Mouse (Mus musculus) lung, adult 2 months (tissue): ENCODE data around the gene Adam19.

ENCODE experiments used
- CTCF ChIP-seq: fragments of 200-500 bp; IDR thresholded peaks from 2 replicates; pipeline ENCODE4 v1.5.1; 2011; ENCODE audit warnings: mild to moderate bottlenecking, low read length, control low read depth; ENCODE audit not compliant: insufficient read depth
- POLR2A ChIP-seq: fragments of 200-500 bp; IDR thresholded peaks from 2 replicates; pipeline ENCODE4 v1.6.1; 2011; ENCODE audit warnings: low read depth, mild to moderate bottlenecking, control low read depth, low read length, borderline replicate concordance; ENCODE audit errors: extremely low read depth

DNA sequence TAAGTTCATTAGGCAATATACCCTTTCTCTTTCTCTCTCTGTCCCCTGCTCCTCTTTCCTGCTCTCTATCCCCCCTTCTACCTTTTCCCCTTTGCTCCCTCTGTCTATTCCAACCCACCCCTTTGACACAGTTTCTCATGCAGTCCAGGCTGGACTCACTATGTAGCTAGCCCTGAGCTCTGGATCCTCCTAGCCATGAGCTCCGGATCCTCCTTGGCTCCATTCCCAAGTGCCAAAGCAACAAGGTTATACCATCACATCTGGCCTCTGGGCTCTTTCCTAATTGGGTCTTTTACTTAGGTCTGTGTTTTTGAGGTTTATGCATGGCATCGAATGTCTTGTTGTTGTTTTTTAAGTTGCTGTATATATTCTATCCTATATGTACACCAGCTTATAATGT is 25.3 kb downstream of the Adam19 start:
- no peak for TF ChIP-seq POLR2A
- no peak for TF ChIP-seq CTCF
